Mouse (Mus musculus) limb, embryonic 13.5 days (tissue): Measurements from ENCODE around the gene Trpc4ap. TPM values are rescaled to one million over a fixed set of nuclear protein-coding genes. Genes with fewer than 3 reads are reported as not detected.
"Not testable (repeated sequence)": the region's sequence is repeated elsewhere in the genome, so short reads cannot be mapped to it uniquely, and the experiment has no call there.

Experiments
- ATAC-seq: fragments of 200-750 bp; cut with Nextera tagmentation; 2 replicates; pipeline ENCODE4 v1.8.0; 2017; ENCODE audit warnings: low read depth, moderate number of reproducible peaks, moderate TSS enrichment; ENCODE audit not compliant: low FRiP score
- H3K27ac ChIP-seq: fragments of 300-500 bp; sonication (generic); 2 replicates; pipeline ENCODE4 v1.5.1; 2015; ENCODE audit warnings: inconsistent platforms, mild to moderate bottlenecking, moderate library complexity
- H3K27me3 ChIP-seq: fragments of 300-500 bp; sonication (generic); 2 replicates; pipeline ENCODE4 v1.6.1; 2015; ENCODE audit warnings: mild to moderate bottlenecking, inconsistent platforms
- H3K36me3 ChIP-seq: fragments of 300-500 bp; sonication (generic); 2 replicates; pipeline ENCODE4 v1.6.1; 2015; ENCODE audit warnings: inconsistent platforms, mild to moderate bottlenecking, moderate library complexity
- H3K4me1 ChIP-seq: fragments of 300-500 bp; sonication (generic); 2 replicates; pipeline ENCODE4 v1.6.1; 2015; ENCODE audit warnings: inconsistent platforms
- H3K4me2 ChIP-seq: fragments of 300-500 bp; sonication (generic); replicated peaks from 2 replicates; pipeline ENCODE4 v1.6.1; 2015; ENCODE audit warnings: inconsistent platforms, mild to moderate bottlenecking, moderate library complexity
- H3K4me3 ChIP-seq: fragments of 300-500 bp; sonication (generic); 2 replicates; pipeline ENCODE4 v1.5.1; 2015; ENCODE audit warnings: moderate library complexity, mild to moderate bottlenecking, inconsistent platforms
- H3K9ac ChIP-seq: fragments of 300-500 bp; sonication (generic); 2 replicates; pipeline ENCODE4 v1.6.1; 2015; ENCODE audit warnings: mild to moderate bottlenecking, inconsistent platforms
- H3K9me3 ChIP-seq: fragments of 300-500 bp; sonication (generic); 2 replicates; pipeline ENCODE4 v1.6.1; 2016; ENCODE audit warnings: inconsistent platforms
- WGBS: fragments of 180-500 bp; shearing (Covaris S2); methylation state at CpG from one replicate; pipeline ENCODE4 v1.1.7; 2015; 5-methylcytosine and 5-hydroxymethylcytosine counted together
- polyA plus RNA-seq: library from polyadenylated mRNA; unstranded; fragments of >200 nt; fragmentation: Nextera tagmentation; extraction: Ambion mirVana; gene quantifications from 2 replicates; pipeline ENCODE4 v1.2.1, GENCODE M21; 2015

Trpc4ap gene
- polyA plus RNA-seq: 150 and 160 TPM in 2 replicates

DNA sequence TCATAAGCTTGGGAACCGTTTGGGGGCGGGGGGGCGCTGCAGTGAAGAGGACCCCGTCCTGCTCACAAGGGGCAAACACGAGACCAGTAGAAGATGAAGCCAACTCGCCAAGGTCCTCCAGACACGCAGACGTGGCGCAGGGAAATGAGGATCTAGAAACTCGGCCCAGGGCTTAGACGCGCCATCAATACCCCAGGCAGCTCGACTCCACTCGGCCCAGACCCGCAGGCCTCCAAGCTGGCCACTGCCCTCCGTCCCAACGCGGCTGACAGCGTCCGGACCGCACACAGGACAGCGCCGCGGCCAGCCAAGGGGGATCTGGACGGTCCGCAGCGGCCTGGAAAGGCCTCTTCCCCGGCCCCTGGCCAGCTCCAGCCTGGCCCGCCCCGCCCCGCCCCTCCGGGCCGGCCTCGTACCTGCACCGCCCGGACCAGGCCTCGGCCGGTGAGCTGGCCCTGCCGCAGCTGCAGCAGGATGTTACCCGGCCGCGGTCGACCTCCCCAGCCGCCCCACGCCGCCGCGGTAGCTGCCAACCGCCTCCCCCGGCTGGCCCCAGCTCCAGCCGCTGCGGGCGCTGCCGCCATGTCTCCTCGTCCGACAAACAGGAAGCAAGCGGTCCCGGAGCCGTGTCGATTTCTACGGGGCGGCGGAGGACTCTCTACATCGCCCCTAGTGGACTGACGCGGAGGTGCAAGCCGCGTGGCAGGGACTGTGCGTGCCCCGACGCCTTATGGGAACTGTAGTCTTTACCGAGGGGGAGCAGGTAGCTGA, at the start of gene Trpc4ap:
Gene Trpc4ap, minus strand, starts transcription at position 662 of the 771 bp plus-strand sequence.
- H3K9ac ChIP-seq: peak within 1 kb of the TSS; percentile 95
- H3K4me3 ChIP-seq: peak within 1 kb of the TSS; percentile 96
- peak; percentile 98 for ATAC-seq
- H3K27ac ChIP-seq: peak within 1 kb of the TSS; percentile 69
- H3K27me3 ChIP-seq: no peaks in the 10 kb centered on the region
- peaks cover 22% of the 10 kb centered on the region for H3K4me1 ChIP-seq
- no peaks in the 10 kb centered on the region for H3K9me3 ChIP-seq
- peaks cover 12% of the 10 kb centered on the region for H3K36me3 ChIP-seq
- H3K4me2 ChIP-seq: peak within 1 kb of the TSS; percentile 77
- under 1% methylated on average over 59 of the region's 72 CpGs for WGBS

DNA sequence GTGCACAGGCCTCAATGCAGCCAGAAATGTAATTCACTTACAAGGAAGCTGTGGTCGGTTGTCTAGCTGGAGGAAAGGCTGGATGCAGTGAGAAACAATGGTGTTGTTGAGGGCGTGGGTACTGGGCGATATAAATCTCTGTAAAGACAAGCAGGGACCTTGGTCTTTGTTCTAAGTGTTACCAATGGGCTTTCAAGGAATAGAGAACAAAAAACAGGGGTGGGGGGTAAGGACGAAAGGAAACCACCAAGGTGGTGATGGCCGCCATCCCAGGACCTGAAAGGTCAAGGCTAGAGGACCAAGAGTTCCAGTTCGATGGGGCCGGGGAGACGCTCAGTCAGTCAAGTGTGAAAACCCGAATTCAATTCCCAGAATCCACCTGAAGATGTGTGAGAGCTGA, 45.6 kb upstream of the Trpc4ap start:
- no peak for ATAC-seq
- Histone ChIP-seq H3K4me2 (no peak overlapping the region), H3K36me3 (no peaks in the 10 kb centered on the region), H3K4me3 (no peak overlapping the region), H3K9ac (no peak overlapping the region), H3K27ac (no peak overlapping the region), H3K27me3 (no peaks in the 10 kb centered on the region), H3K9me3 (no peaks in the 10 kb centered on the region), H3K4me1 (0 out of 2 replicates have a peak, but pooled peaks cover 2% of the 10 kb centered on the region)
- WGBS: 82% methylated on average over 9 of the region's 9 CpGs

DNA sequence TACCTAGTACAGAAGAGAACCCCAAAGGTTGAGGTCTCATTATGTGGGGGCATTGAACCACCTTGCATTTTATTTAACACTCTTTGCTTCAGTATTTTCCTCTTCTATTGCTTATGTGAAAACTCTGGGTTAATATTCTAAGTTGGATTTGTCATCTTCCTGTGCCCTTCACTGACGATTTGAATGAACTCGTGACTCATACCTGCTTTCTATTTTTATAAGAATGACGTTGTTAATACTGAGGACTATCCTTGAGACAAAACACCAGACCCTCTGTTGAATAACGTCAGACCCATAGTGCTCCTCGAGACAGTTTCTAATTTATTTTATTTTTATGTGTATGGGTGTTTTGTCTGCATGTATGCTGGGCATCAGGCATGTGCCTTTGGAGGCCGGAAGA, 44.8 kb upstream of the Trpc4ap start:
- no peaks in the 10 kb centered on the region for H3K36me3 ChIP-seq
- no peaks in the 10 kb centered on the region for H3K9me3 ChIP-seq
- 72% methylated on average over 6 of the region's 6 CpGs for WGBS
- no peaks in the 10 kb centered on the region for H3K27me3 ChIP-seq
- H3K4me3 ChIP-seq: no peak overlapping the region
- H3K9ac ChIP-seq: no peak overlapping the region
- no peak overlapping the region for H3K27ac ChIP-seq
- H3K4me2 ChIP-seq: no peak overlapping the region
- H3K4me1 ChIP-seq: no peaks in the 10 kb centered on the region
- ATAC-seq: no peak

DNA sequence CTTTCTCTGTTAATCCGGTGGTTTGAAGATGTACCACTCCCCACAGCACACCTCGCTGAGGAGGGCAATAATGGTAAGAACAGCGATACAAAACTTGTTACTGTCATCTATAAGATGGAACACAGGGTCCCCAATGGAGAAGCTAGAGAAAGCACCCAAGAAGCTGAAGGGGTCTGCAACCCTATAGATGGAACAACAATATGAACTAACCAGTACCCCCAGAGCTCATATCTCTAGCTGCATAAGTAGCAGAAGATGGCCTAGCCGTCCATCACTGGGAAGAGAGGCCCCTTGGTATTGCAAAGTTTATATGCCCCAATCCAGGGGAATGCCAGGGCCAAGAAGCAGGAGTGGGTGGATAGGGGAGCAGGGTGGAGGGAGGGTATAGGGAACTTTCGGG, 43.6 kb upstream of the Trpc4ap start, which contains the start of gene Gm17581:
Gene Gm17581, minus strand, starts transcription at position 101 of the 400 bp plus-strand sequence.
- ATAC-seq: not testable (repeated sequence)
- 78% methylated on average over 5 of the region's 5 CpGs for WGBS

DNA sequence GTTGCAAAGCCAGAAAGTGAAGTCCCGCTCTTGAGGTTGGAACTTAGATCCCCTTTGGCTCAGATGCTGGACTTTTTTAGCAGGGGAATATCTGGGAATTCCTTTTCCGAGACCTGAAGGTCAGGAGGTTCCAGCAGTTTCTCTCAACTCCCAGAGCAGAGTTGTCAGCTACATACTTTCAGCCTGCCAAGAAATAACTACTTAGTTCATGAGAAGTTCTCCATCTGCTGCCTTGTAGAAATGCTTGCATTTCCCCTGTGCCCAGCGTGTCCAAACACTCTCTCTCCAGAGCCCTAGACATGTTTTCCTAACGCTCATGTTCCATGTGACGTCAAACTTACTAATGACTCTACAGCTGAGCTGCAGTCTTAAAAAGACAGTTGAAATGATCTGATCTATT, 42.9 kb upstream of the Trpc4ap start:
- Histone ChIP-seq H3K27me3 (no peaks in the 10 kb centered on the region), H3K9me3 (no peaks in the 10 kb centered on the region), H3K4me1 (no peaks in the 10 kb centered on the region), H3K4me3 (no peak overlapping the region), H3K4me2 (no peak overlapping the region), H3K9ac (no peak overlapping the region), H3K27ac (no peak overlapping the region), H3K36me3 (no peaks in the 10 kb centered on the region)
- WGBS: 77% methylated on average over 5 of the region's 5 CpGs
- ATAC-seq: no peak

More for the DNA sequence above, 43.6 kb upstream of the Trpc4ap start, which contains the start of gene Gm17581:
- not testable (repeated sequence) for H3K9me3 ChIP-seq, H3K4me3 ChIP-seq, H3K36me3 ChIP-seq, H3K4me2 ChIP-seq, H3K9ac ChIP-seq, H3K27me3 ChIP-seq, H3K4me1 ChIP-seq, H3K27ac ChIP-seq

DNA sequence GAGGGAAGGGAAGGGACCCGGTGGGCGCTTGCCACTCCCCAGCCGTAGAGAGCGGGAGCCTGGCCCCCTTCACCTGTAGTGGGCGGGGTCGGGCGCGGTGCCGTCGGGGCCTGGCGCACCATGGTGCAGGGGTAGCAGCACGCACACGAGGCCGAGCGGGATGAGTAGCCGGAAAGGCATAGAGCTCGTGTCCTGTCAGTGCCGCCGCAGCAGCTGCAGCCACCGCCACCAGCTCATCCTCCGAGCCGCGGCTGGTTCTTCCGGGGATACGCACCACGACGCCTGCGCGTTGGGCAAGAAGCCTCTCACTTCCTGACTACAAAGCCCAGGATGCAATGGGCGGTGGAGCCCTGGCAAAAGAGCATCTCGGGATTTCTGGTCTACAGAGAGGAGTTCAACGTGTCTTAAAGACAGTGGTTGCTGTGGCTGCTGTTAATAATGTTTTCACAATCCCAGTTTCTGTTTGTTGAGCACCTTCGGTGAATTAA, 37.0 kb upstream of the Trpc4ap start, which contains the start of gene Edem2:
Gene Edem2, minus strand, starts transcription at position 318 of the 488 bp plus-strand sequence.
- Histone ChIP-seq H3K4me2 (peak within 1 kb of the TSS; percentile 95), H3K9ac (peak within 1 kb of the TSS; percentile 79), H3K9me3 (no peaks in the 10 kb centered on the region), H3K27ac (no peak within 1 kb of the TSS), H3K4me3 (peak within 1 kb of the TSS; percentile 87), H3K27me3 (no peaks in the 10 kb centered on the region), H3K4me1 (peaks cover 15% of the 10 kb centered on the region), H3K36me3 (no peaks in the 10 kb centered on the region)
- ATAC-seq: peak; percentile 88
- WGBS: under 1% methylated on average over 33 of the region's 33 CpGs

DNA sequence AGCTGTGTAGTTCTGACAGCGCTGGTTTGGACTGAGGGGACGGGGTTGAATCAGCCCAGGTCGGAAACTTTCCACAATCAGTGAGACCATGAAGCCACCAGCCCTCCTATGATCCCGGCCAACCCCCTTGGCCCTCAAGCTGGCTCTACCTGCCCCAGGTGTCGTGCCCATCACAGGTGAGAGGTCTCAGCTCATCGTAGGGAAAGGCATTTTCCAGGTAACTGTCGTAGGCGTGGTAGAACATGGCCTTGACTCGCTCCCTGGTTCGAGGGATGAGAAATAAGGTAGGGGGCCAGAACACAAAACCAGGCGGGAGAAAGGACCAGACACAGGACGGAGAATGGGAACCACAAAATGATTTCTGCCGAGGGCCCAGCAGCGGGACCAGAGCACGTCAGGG, 36.6 kb upstream of the Trpc4ap start:
- Histone ChIP-seq H3K27me3 (no peaks in the 10 kb centered on the region), H3K4me2 (peak overlapping the region; percentile 95), H3K36me3 (no peaks in the 10 kb centered on the region), H3K9me3 (no peaks in the 10 kb centered on the region), H3K27ac (no peak overlapping the region), H3K4me3 (peak overlapping the region; percentile 87), H3K9ac (peak overlapping the region; percentile 79), H3K4me1 (peaks cover 15% of the 10 kb centered on the region)
- WGBS: 4% methylated on average over 15 of the region's 15 CpGs
- ATAC-seq: no peak

DNA sequence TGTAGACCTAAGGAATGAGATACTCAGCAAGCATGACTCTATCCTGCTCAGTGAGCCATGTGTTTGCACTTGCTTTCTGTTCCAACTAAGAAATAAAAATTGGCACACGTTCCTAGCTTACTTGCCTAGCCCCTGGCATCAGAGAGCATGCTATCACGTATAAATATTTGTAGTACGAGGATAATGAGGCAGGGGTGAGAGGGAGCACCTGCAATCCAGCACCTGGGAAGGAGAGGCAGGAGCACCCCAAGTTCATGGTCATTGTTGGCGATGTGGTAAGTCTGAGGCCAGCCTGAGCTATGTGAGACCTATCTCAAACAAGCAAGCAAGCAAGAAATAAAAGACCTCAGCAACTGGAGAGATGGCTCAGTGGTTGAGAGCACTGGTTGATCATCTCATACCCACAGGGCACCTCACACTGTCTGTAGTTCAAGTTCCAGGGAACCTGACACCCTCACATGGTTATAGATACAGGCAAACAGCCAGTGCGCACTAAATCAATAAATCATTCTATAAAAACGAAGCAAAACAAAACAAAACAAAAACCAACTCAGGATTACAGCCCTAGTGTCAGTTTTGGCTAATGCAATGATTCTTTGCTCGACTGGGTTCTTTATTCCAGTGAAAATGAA, 35.7 kb upstream of the Trpc4ap start:
- H3K9ac ChIP-seq: no peak overlapping the region
- H3K4me2 ChIP-seq: peak overlapping the region; percentile 95; the same call in 1 of the 2 replicates
- H3K4me1 ChIP-seq: peaks cover 15% of the 10 kb centered on the region
- H3K27me3 ChIP-seq: no peaks in the 10 kb centered on the region
- 73% methylated on average over 7 of the region's 7 CpGs for WGBS
- ATAC-seq: no peak
- H3K27ac ChIP-seq: no peak overlapping the region
- H3K9me3 ChIP-seq: no peaks in the 10 kb centered on the region
- peaks cover 3% of the 10 kb centered on the region; the same call in 1 of the 2 replicates for H3K36me3 ChIP-seq
- H3K4me3 ChIP-seq: peak overlapping the region; percentile 87; the same call in 1 of the 2 replicates

DNA sequence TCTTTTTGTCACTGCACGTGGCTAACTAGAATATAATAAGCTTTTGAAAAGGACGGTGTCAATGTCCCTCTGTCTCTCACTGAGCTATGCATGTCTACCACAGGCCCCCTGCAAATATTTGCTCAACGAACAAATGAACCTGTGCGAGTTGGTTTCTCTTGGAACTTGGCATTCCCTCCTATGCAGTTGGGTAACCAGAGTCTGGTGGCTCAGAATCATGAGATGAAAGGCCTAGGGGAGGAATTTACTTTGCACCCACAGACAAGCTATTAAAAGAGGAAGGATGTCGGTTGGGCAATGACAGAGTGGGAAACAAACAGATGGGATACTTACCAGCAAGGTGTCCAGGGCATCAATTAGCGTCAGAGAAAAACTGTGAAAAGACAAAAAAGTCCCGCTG, 34.1 kb upstream of the Trpc4ap start:
- Histone ChIP-seq H3K9me3 (no peaks in the 10 kb centered on the region), H3K4me3 (no peak overlapping the region), H3K27ac (no peak overlapping the region), H3K4me2 (no peak overlapping the region), H3K4me1 (peaks cover 15% of the 10 kb centered on the region), H3K36me3 (peaks cover 13% of the 10 kb centered on the region; the same call in 1 of the 2 replicates), H3K27me3 (no peaks in the 10 kb centered on the region), H3K9ac (no peak overlapping the region)
- WGBS: 86% methylated on average over 7 of the region's 7 CpGs
- no peak for ATAC-seq

DNA sequence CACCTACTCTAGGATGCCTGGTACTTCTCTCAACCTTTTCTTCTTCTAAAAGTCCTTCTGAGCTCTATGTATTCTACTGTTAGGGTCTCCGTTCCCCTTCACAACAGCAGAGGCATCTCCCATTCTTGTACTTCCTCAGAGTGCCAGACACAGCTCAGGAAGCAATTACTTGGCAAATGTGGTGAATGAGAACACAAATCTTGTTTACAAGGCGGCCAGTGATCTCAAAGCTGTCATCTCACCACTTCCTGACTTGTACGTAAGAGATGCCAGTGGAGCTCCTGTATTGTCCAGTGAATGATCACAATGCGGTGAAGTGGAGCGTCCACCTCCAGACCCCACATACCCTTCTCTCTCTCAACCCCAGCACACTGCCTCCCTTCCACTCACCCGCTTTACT, 32.3 kb upstream of the Trpc4ap start:
- no peak overlapping the region for H3K9ac ChIP-seq
- H3K9me3 ChIP-seq: no peaks in the 10 kb centered on the region
- no peaks in the 10 kb centered on the region for H3K27me3 ChIP-seq
- WGBS: 83% methylated on average over 6 of the region's 6 CpGs
- H3K4me2 ChIP-seq: no peak overlapping the region
- H3K4me3 ChIP-seq: no peak overlapping the region
- peaks cover 15% of the 10 kb centered on the region for H3K4me1 ChIP-seq
- ATAC-seq: no peak
- no peak overlapping the region for H3K27ac ChIP-seq
- H3K36me3 ChIP-seq: peaks cover 20% of the 10 kb centered on the region; the same call in 1 of the 2 replicates

DNA sequence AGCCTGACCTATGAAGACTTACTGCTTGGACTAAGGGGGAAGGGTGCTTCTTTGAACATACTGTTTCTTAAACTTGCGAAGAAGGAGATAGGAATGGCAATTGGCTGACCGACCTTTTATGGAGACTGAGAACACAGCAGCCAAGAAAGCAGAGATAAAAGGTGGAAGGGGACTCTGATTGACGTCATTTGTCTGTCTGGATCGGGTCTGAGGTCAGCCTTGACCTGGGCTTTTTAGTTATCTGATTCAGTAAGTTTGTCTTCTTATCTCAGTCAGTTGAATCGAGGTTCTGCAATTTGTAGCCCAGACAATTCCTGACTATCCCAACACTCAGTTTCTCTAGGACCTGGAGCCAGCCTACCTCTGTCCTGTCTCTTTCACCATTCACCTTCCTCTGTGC, 31.9 kb upstream of the Trpc4ap start:
- H3K9me3 ChIP-seq: no peaks in the 10 kb centered on the region
- no peak overlapping the region for H3K27ac ChIP-seq
- H3K4me2 ChIP-seq: no peak overlapping the region
- peaks cover 25% of the 10 kb centered on the region for H3K36me3 ChIP-seq
- no peak overlapping the region for H3K4me3 ChIP-seq
- WGBS: 77% methylated on average over 5 of the region's 5 CpGs
- peaks cover 15% of the 10 kb centered on the region for H3K4me1 ChIP-seq
- H3K27me3 ChIP-seq: no peaks in the 10 kb centered on the region
- H3K9ac ChIP-seq: no peak overlapping the region
- ATAC-seq: no peak

DNA sequence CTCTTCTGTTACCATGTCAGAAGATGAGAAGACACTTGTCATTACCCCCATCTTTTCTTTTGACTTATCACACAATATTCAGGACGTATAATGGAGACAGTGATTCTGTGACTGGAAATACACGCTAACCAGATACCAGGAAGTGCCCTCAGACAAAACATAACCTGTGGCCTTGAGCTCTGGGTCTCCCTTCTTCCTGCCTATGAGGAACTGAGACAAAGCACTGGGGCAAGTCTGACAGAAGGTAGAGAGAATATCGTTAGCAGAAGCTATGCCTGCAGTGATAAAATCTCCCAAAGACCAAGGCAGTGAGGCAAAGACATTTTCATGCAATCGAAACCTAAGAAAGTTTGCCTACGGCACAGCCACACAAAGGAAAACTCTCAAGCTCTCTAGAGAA, 28.4 kb upstream of the Trpc4ap start:
- Histone ChIP-seq H3K4me3 (no peak overlapping the region), H3K9ac (no peak overlapping the region), H3K36me3 (peaks cover 45% of the 10 kb centered on the region), H3K27ac (no peak overlapping the region), H3K27me3 (no peaks in the 10 kb centered on the region), H3K4me1 (no peaks in the 10 kb centered on the region), H3K9me3 (no peaks in the 10 kb centered on the region), H3K4me2 (no peak overlapping the region)
- WGBS: 89% methylated on average over 5 of the region's 5 CpGs
- ATAC-seq: no peak
